Mouse (Mus musculus): ENCODE results near the gene Zfp382. TPM values are rescaled to one million over a fixed set of nuclear protein-coding genes. Genes with fewer than 3 reads are reported as not detected.
"Not testable (repeated sequence)": the region's sequence is repeated elsewhere in the genome, so short reads cannot be mapped to it uniquely, and the experiment has no call there.

Gene Zfp382
- total RNA-seq (2015) (2.7 and 4.2 TPM in 2 replicates), total RNA-seq (2017) (7.1 and 8.2 TPM in 2 replicates)

- peak; percentile 96 for ATAC-seq (replicated peaks; ENCODE audit: poor library complexity)
Measured at GRCm38 (mm10) chr7:30121308-30122187, at the start of gene Zfp382. TSS of gene Zfp382 (plus strand) at chr7:30121942.

DNA sequence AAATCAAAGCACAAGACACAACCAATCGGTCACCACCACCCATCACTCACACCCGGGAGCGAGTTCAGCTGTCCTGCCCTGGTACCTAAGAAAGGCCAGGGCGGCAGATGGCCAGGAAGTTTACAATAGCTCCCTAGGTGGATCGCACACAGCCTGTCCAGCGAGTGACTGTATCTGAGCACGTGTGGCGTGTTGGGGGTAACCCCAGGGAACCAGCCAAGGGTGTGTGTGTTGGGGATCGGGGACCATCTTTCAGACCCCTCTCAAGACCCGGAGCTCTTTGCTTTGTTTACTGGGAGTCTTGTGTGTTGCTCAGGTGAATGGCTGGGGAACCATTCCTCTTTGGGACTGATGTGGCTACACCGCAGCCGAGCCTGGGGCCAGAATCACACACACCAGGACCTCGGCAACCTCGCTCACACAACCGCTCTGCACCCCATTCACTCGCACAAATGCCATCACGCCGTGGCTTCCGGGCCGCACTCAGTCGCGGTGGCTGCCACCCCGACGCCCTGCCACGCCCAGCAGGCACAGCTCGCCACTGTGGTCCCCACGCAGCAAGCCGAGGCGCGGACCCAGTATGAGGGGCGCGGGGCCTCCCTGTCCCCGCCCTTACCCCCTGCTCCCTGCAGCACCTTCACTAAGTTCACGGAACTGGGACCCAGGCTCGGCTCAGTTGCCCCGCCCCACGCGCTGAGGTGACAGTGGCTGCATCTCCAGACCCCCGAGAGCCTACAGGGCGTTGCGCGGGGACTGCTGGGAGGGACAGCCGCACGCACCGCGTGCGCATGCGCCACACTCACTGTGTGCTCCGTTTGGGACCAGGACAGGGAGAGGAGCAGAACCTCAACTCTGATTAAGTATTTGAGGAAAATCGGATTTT, 49.4 kb upstream of the Zfp382 start, which contains the start of gene Zfp82:
TSS of gene Zfp82 (minus strand) at position 755 of the 883 bp plus-strand sequence.
- ATAC-seq (replicated peaks; ENCODE audit: poor library complexity), result peak; percentile 95

DNA sequence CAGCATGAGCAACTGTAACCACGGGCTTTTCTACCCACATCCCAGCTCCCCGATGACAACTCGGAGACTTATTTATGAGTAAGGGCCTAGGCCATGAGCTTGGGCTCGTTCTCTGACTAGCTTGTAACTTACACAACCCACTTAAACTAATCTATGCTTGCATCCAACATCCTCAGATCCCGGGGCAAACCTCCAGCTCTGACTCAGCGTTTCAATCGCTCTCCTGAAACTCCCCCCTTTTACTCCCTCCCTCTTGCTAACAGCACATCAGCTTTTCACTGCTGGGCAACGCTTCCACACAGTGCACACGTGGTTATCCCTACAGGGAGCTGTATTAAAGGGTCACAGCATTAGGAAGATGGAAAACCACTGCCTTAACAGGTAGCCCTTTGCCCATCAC, 35.2 kb upstream of the Zfp382 start:
- ATAC-seq (replicated peaks; ENCODE audit: poor library complexity), result no peak

- no peak for ATAC-seq (replicated peaks; ENCODE audit: poor library complexity)
Measured at GRCm38 (mm10) chr7:30089405-30089804, 32.3 kb upstream of the Zfp382 start.

GRCm38 (mm10) chr7:30090092-30090969, 31.4 kb upstream of the Zfp382 start, which contains the start of the genes Gm26920 and Zfp566:
TSS of gene Gm26920 (minus strand) at chr7:30090410.
TSS of gene Zfp566 (minus strand) at chr7:30090527.
- peak; percentile 81 for ATAC-seq (replicated peaks; ENCODE audit: poor library complexity)

GRCm38 (mm10) chr7:30090970-30091585, 30.7 kb upstream of the Zfp382 start:
- no peak for ATAC-seq (replicated peaks; ENCODE audit: poor library complexity)

DNA sequence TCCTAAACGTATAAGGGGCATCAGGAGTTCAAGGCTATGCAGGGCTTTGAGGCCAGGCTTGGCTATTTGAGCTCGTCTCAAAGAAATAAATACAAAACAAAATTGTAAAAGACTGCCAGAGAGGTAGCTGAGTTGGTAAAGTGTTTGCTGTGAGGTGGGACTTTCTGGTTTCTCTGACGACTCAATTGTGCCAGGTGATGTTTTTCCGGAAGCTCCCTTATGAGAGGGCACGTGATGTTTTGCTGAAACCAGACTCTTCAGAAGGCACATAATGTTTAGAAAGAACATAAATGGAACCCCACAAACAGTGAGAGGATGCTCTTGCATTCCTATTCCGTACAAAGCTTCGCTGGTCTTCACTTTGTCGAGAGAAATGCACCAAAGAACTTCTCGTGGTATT, 29.1 kb upstream of the Zfp382 start:
- no peak for ATAC-seq (replicated peaks; ENCODE audit: poor library complexity)

- ATAC-seq (replicated peaks; ENCODE audit: poor library complexity), result no peak
Measured at GRCm38 (mm10) chr7:30093918-30094415, 27.8 kb upstream of the Zfp382 start.

GRCm38 (mm10) chr7:30094646-30095429, 26.9 kb upstream of the Zfp382 start, which contains the start of gene Zfp260:
TSS of gene Zfp260 (plus strand) at chr7:30094777.
- ATAC-seq (replicated peaks; ENCODE audit: poor library complexity), result peak; percentile 62

DNA sequence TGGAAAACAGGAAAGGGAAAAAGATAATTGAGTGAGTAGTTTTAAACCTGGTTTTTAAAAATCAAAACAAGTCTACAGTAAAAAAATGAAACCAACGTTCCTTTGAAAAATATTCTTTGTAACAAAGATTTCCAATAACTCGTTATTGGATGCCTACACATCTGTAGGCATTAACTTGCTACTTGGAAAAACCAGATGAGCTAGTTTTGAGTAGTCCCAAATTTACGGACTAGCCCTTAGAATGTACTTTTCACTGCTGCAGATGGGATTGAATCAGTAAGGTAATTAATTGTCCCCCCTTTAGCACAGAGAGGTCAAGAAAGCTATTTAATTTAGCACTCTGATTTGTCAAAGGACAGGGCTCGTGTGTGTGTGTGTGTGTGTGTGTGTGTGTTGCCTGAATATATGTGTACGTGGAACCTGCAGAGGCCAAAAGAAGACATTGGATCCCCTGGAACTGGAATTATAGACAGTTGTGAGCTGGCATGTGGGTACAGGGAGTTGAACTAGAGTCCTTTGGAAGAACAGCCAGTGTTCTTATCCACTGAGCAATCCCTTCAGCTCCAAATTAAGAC, 26.1 kb upstream of the Zfp382 start:
- ATAC-seq (replicated peaks; ENCODE audit: poor library complexity), result no peak

DNA sequence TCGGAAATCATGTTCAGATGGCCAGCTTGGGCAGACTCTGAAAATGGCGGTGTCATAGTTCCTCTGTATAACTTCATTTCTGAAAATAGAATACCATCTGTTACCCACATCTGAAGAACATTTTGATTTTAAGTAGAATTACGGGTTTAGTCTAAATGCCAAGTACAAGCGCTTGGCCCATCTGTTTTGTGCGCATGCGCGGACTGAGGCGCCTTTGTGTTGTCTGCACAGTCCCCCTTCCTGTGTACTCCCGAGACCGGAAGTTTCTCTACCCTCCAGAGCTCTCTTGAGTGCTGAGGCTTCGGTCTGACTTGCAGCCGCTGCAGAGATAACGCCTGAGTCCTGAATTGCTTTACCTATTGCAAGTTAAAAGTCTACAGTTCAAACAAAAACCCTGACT, 22.4 kb upstream of the Zfp382 start:
- ATAC-seq (replicated peaks; ENCODE audit: poor library complexity), result no peak

DNA sequence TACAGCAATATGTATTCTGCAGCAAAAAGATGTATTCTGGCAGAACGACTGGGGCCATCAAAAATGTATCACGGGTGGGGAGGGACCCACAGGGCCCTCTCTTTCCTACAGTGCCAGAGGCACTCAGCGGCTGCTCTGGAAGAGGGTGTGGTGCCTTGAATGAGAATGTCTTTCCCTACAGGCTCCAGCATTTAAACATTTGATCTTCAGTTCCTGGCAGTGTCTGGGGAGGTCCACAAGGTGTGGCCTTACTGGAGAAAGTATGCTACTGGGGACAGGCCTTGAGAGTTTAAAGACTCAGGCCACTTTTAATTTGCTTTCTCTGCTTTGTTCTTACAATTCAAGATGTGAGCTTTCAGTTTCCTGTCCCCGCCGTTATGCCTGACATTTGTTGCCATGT, 5.7 kb upstream of the Zfp382 start:
- no peak for ATAC-seq (replicated peaks; ENCODE audit: poor library complexity)

GRCm38 (mm10) chr7:30117935-30118334, 3.8 kb upstream of the Zfp382 start:
- ATAC-seq (replicated peaks; ENCODE audit: poor library complexity), result not testable (repeated sequence)

DNA sequence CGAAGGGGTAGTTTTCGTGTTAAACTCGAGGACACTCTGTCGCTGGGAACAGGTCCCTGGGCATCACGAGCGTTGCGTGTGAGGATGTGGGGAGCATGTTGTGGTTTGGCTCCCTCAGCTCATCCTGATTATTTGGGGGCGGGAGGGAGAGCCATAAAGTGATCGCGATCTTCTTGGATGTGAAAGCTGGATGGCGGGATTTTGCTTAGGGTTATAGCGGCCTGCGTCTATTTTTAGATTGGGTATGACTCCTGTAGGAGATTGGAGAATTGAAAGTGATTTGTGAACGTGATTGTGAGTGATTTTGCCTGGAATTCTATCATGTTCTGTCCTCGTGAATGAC, 417 bp downstream of the Zfp382 start:
- ATAC-seq (replicated peaks; ENCODE audit: poor library complexity), result no peak

DNA sequence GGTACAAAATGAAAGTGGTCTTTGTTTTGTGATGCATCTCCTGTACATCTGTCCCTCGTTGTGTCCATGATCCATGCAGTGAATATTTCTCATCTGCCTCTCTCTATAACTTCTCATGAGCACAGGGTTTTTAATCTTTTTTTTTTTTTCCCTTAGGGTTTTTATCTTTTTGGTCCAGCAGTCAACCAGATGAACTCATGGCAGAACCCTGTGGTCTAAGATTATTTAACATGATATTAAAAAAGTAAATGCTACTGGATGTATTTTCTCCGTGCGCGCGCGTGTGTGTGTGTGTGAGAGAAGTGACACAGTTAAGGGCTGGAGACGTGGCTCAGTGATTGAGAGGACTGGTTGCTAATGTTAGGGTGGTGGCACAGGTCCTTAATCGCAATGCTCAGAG, 8.2 kb downstream of the Zfp382 start:
- ATAC-seq (replicated peaks; ENCODE audit: poor library complexity), result peak; percentile 72

GRCm38 (mm10) chr7:30132396-30132795, 10.7 kb downstream of the Zfp382 start:
- no peak for ATAC-seq (replicated peaks; ENCODE audit: poor library complexity)

- no peak for ATAC-seq (replicated peaks; ENCODE audit: poor library complexity)
Measured at GRCm38 (mm10) chr7:30136826-30137225, 15.1 kb downstream of the Zfp382 start.

DNA sequence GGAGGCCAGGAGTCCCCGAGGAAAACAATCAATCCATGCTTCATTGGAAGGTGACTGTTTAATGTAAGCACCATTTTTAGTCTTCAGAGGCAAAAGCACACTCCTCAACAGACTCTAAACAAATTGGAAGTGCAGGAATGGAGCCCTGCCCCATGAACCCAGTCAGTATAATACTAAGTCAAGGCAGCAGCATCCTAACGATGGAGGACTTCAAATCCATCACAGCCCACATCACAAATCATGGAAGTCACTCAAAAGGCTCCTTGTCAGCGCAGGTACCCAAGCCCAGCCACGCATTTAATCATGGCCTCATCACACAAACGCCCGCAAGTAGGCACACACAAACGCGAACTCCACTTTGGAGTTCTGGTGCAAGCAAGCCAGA, 21.4 kb downstream of the Zfp382 start:
- ATAC-seq (replicated peaks; ENCODE audit: poor library complexity), result no peak; the same call in 1 of the 2 replicates
